Mouse (Mus musculus) brain, embryonic 14.5 days (tissue): ENCODE results near the gene Supt5. TPM values are rescaled to one million over a fixed set of nuclear protein-coding genes. Genes with fewer than 3 reads are reported as not detected.
A peak's percentile ranks its signal among the peaks of the same experiment; 100 is the strongest.

Experiments used
- DNase-seq: peaks from one replicate; pipeline ENCODE4 v3.0.0-alpha.2; 2011; ENCODE audit warnings: low read depth
- CTCF ChIP-seq: fragments of 200-500 bp; IDR thresholded peaks from 2 replicates; pipeline ENCODE4 v1.5.1; 2012; ENCODE audit warnings: inconsistent platforms, mild to moderate bottlenecking, moderate library complexity, borderline replicate concordance; ENCODE audit not compliant: insufficient read depth, insufficient read length; ENCODE audit errors: extremely low read depth
- POLR2A ChIP-seq: fragments of 200-500 bp; IDR thresholded peaks from 2 replicates; pipeline ENCODE4 v1.6.1; 2012; ENCODE audit warnings: mild to moderate bottlenecking, inconsistent platforms, borderline replicate concordance; ENCODE audit not compliant: poor library complexity, insufficient read depth, insufficient read length, severe bottlenecking; ENCODE audit errors: extremely low read depth
- polyA plus RNA-seq: library from polyadenylated mRNA; depleted of rRNA; stranded (reverse); fragments of >200 nt; gene quantifications from 2 replicates; pipeline ENCODE4 v1.2.3, GENCODE M21; 2012

Gene Supt5
- polyA plus RNA-seq, 1 experiment, result 118 TPM

DNA sequence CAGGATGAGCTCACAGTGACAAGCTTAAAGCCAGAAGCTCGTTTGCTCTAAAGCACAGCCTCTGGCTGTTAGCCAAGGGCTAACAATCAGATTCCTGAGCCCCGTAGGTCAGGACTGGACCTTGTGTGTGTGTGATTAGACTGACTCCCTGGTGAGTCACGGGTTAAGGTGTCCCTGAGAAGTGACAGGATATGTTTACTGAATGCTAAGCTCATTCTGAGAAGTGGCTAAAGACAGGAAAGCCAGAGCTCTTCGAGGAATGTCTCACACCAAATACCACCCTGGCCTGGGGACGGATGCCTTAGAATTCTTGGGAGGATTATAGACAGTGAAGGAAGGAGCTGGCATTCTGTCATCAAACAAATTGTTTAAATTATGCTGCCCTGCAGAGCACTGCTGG is 19.4 kb upstream of the Supt5 start:
- no peak for TF ChIP-seq POLR2A
- TF ChIP-seq CTCF, result no peak
- DNase-seq, result peak; percentile 59

GRCm38 (mm10) chr7:28356981-28357380 is 18.4 kb upstream of the Supt5 start:
- TF ChIP-seq POLR2A, result no peak
- TF ChIP-seq CTCF, result no peak
- DNase-seq, result no peak

GRCm38 (mm10) chr7:28355221-28355620 is 16.7 kb upstream of the Supt5 start:
- DNase-seq, result no peak
- TF ChIP-seq CTCF, result no peak
- TF ChIP-seq POLR2A, result no peak

DNA sequence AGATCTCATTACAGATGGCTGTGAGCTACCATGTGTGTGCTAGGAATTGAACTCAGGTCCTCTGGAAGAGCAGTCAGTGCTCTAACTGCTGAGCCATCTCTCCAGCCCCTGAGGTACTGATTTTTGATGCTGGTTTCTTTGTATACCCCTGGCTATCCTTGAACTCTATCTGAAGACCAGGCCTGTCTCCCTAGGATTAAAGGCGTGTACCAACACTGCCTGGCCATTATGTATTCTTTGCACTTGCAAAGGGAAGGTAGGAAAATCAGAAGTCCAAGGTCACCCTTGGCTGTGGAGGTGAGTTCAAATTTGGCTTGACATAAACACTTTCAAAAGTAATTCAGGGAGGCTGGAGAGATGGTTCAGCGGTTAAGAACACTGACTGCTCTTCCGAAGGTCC is 16.1 kb upstream of the Supt5 start:
- TF ChIP-seq CTCF (no peak), POLR2A (no peak)
- DNase-seq, result no peak

DNA sequence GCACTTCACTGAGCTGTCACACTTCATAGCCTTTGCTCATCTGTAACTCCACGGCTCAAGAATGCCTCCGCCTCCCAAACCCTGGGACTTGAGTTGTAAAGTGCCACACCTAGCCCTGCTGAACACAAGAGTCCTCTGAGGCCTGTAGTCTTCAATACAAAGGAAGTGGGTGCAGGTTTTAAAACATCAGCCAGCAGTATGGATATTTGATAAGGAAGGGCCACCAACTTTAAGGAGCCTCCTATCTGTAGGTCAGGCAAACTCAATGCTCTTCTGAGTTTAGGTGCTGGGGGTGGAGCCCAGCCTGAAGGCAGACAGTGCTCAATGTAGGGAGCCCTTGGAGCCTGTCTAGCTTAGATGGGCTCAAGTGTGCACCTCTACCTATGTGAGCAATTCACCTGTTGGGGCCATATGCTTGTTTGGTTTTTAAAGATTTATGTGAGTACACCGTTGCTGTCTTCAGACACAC is 15.6 kb upstream of the Supt5 start:
- no peak for DNase-seq
- TF ChIP-seq CTCF, result no peak
- TF ChIP-seq POLR2A, result no peak

GRCm38 (mm10) chr7:28353267-28353666 is 14.7 kb upstream of the Supt5 start:
- DNase-seq, result no peak
- no peak for TF ChIP-seq POLR2A

DNA sequence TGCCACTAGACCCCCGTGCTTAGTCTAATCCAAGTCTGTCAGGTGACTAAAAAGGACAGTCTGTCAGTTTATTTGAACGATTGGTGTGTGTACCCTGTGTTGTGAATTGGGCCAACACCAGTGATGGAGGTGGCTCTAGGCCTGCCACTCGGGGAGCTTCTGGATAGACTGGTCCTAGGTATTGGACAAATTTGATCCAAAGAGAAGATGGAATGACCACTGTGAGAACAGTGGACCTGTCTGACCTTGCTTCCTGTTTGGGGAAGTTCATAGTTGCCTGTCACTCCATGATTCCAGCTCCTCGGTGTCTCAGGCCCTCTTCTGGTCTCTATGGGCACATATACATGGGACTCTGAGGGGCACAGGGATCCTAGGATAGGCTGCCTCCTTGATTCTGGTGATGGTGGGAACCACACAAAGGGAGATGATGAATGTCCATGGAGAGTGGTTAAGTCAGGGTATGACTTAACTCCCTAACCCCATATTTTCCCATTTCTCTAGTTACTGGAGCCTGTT is 13.2 kb upstream of the Supt5 start:
- DNase-seq, result no peak

GRCm38 (mm10) chr7:28350155-28350883 is 11.8 kb upstream of the Supt5 start, which contains the start of gene Rps16:
Gene Rps16, plus strand, starts transcription at chr7:28350652.
- TF ChIP-seq POLR2A, result peak; percentile 62; the same call in 1 of the 2 replicates
- no peak for TF ChIP-seq CTCF
- peak; percentile 99 for DNase-seq

More for the DNA sequence above, 13.2 kb upstream of the Supt5 start:
- no peak for TF ChIP-seq POLR2A
- no peak for TF ChIP-seq CTCF

DNA sequence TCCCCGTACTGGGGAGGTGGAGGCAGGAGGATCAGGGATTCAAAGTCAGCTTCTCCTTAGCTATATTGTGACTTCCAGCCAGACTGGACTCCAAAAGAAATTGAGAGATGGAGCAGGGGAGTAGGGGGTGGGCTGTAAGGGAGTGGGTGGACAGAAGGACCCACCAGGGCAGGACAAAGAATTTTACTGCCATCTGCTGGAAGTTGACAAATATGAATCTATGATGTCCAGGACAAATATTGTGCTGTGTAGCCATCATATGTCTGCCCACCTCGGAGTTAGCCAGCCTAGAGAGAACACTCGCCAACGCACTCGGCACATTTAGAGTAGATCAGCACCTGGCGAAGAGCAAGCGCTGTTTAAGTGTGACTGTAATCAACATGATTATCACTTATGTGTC is 10.1 kb upstream of the Supt5 start:
- DNase-seq, result peak; percentile 33
- TF ChIP-seq POLR2A (no peak), CTCF (peak; percentile 20; the same call in 1 of the 2 replicates)

- no peak for TF ChIP-seq CTCF
- TF ChIP-seq POLR2A, result no peak
- no peak for DNase-seq
Observed at GRCm38 (mm10) chr7:28347746-28348145, 9.2 kb upstream of the Supt5 start.

- DNase-seq, result peak; percentile 87
- TF ChIP-seq POLR2A (no peak), CTCF (peak; percentile 77; the same call in 1 of the 2 replicates)
Observed at GRCm38 (mm10) chr7:28344637-28345036, 6.1 kb upstream of the Supt5 start.

DNA sequence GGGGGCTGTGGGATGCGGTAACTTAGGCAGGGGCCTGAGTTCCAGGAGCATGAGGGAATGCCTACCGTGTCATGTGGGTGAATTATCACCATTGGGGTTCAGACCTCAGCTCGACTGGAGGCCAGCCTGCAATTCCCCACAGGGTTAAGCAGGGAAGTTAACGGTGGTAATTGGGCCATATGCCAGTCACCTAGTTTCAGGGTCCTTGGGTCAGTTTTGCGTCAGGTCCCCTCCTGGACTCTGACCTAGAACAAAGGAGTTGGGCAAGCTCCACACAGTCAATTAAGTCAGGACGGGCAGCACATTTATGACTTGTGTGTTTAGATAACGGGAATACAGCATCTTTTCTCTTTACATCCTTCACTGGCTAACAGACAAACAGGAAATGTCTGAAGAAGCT is 2.8 kb upstream of the Supt5 start:
- no peak for TF ChIP-seq CTCF
- TF ChIP-seq POLR2A, result no peak
- no peak for DNase-seq

DNA sequence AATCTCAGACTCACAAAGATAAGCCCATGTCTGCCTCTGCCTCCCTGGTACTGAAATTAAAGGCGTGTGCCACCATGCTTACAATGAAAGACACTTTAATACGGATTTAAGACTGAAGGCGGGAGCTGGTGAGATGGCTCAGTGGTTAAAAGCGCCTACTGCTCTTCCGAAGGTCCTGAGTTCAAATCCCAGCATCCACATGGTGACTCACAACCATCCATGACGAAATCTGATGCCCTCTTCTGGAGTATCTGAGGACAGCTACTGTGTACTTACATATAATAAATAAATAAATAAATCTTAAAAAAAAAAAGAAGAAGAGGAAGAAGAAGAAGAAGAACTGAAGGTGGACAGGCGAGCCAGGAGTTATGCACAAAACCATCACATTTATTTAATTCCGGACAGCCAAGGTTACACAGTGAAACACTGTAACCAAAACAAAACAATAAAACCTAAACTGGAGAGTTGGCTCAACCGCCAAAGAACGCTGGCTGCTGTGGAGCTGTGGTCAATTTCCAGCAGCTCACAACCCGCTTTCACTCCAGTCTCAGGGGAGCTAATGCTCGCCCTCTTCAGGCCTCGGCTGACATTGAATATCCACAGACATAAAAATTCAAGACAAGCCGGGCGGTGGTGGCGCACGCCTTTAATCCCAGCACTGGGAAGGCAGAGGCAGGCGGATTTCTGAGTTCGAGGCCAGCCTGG is 819 bp upstream of the Supt5 start:
- peak; percentile 53 for DNase-seq
- TF ChIP-seq POLR2A (no peak), CTCF (no peak; the same call in 1 of the 2 replicates)

DNA sequence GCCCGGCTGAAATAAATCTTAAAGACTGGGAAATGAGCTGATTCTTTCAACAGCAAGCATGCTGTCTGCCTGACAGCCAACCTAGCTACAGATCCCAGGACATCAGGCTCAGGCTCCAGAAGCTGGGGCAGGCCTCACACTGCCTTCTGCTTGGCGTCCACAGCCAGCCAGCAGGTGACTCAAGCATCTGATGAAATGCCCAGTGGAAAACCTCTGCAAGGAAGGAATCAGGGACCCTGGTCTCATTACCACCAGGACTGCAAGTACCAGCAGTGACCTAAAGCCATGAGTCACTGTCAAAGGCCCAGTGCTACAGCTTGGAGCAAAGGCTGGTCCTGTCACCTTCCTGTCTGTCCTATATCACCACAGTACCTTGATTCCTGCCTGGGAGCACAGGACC is 3.1 kb downstream of the Supt5 start:
- no peak for DNase-seq
- TF ChIP-seq POLR2A, result no peak

GRCm38 (mm10) chr7:28334534-28334933 is 4.0 kb downstream of the Supt5 start:
- TF ChIP-seq POLR2A, result no peak
- TF ChIP-seq CTCF, result no peak
- DNase-seq, result no peak
